Mouse (Mus musculus): Measurements from ENCODE around the gene Kcnma1.

Kcnma1 gene

DNA sequence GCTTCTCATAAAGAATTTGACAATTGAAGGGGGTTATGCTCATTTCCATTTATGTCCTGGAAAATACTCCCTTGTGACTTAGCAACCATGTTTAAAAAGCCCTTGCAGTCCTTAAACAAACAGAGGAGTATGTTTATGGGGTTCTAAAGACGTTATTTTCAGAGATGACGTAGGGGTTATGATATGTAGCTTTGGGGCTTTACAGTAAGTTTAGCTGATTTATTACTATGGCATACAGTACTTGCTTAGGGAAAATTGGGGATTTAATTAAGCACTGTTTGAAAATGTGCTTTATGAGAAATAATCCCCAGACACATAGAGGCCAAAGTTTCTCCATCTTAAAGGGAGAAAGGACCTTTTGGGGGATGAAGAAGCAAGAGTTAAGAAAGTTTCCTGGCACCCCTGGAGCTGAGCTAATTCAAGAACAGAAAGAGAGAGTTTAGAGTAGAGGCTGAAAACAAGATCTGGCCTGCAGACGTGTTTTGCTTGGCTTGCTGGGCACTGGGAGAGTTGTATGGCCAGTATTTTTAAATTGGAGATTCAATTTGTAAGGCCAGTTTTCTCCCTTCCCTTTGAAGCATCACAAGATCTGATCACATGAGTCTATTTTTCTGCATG lies 376.1 kb downstream of the Kcnma1 start:
- Histone ChIP-seq H3K27me3 (ENCODE audit: insufficient read depth, low read length) (0 out of 2 replicates have a peak, but pooled peaks cover 3% of the 10 kb centered on the region), H3K9me3 (ENCODE audit: low read length) (no peaks in the 10 kb centered on the region), H3K4me3 (replicated peaks; ENCODE audit: low read length) (no peak overlapping the region), H3K36me3 (ENCODE audit: insufficient read depth, low read length) (no peaks in the 10 kb centered on the region), H3K4me1 (replicated peaks; ENCODE audit: low read depth, low read length) (no peaks in the 10 kb centered on the region)
- no peak for TF ChIP-seq NANOG (IDR thresholded peaks at IDR 0.05; ENCODE audit: borderline replicate concordance, low read length)
- TF ChIP-seq CTCF (conservative IDR thresholded peaks at IDR 0.05; ENCODE audit: low read length), result no peak
- no peak for TF ChIP-seq POU5F1 (IDR thresholded peaks at IDR 0.05; ENCODE audit: borderline replicate concordance, low read length)

DNA sequence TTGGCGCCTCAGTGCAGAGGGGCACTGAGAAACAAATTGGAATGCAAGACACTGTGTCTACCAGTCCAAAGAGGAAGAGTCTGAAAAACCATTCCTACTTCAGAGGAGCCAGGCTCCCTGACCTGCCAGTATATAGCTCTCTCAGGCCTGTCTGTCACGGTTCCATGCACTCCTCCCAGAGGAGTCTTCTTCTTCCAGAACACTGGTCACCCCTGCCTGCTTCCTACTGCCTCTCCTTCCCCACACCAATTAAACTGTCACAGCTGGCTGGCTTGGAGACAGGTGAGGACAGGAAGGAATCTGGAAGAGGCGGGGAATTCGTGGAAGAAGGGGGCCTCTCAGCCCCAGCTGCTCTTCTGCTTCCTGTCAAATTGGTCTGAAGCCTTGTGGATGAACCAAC lies 378.4 kb downstream of the Kcnma1 start:
- no peak overlapping the region for H3K4me3 ChIP-seq (replicated peaks; ENCODE audit: low read length)
- no peaks in the 10 kb centered on the region for H3K4me1 ChIP-seq (replicated peaks; ENCODE audit: low read depth, low read length)
- TF ChIP-seq CTCF (conservative IDR thresholded peaks at IDR 0.05; ENCODE audit: low read length), result no peak
- TF ChIP-seq POU5F1 (IDR thresholded peaks at IDR 0.05; ENCODE audit: borderline replicate concordance, low read length), result no peak
- no peak for TF ChIP-seq NANOG (IDR thresholded peaks at IDR 0.05; ENCODE audit: borderline replicate concordance, low read length)
- H3K27me3 ChIP-seq (ENCODE audit: insufficient read depth, low read length), result 0 out of 2 replicates have a peak, but pooled peaks cover 3% of the 10 kb centered on the region
- no peaks in the 10 kb centered on the region for H3K9me3 ChIP-seq (ENCODE audit: low read length)
- H3K36me3 ChIP-seq (ENCODE audit: insufficient read depth, low read length), result no peaks in the 10 kb centered on the region

DNA sequence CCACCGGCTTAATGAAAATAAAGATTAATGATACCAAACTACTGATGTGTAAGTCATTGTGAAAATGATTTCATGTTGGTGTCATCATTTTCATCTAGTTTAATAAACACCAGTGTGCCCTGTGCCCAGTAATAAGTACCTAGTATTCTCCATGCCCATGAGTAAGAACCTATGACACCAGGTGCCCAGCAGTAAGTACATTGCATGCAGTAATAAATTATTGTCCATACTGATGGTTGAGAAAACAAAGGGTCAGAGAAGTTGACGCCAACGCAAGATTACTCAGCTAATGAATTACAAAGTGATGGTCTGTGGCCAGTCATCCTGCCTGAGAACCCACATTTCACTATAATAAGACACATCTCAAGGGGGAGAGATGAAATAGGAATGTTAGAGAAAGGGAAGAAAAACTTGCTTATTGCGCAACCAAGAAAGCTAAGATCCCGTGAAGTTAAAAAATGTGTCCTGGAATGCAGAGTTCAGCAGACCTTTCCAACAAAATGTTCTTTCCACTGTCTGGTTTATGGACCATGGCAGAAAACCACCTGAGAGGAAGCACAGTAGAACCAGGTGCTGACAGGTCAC lies 381.2 kb downstream of the Kcnma1 start:
- Histone ChIP-seq H3K36me3 (ENCODE audit: insufficient read depth, low read length) (no peaks in the 10 kb centered on the region), H3K27me3 (ENCODE audit: insufficient read depth, low read length) (0 out of 2 replicates have a peak, but pooled peaks cover 3% of the 10 kb centered on the region), H3K4me3 (replicated peaks; ENCODE audit: low read length) (no peak overlapping the region), H3K4me1 (replicated peaks; ENCODE audit: low read depth, low read length) (no peaks in the 10 kb centered on the region), H3K9me3 (ENCODE audit: low read length) (no peaks in the 10 kb centered on the region)
- no peak for TF ChIP-seq NANOG (IDR thresholded peaks at IDR 0.05; ENCODE audit: borderline replicate concordance, low read length)
- no peak for TF ChIP-seq CTCF (conservative IDR thresholded peaks at IDR 0.05; ENCODE audit: low read length)
- TF ChIP-seq POU5F1 (IDR thresholded peaks at IDR 0.05; ENCODE audit: borderline replicate concordance, low read length), result no peak

DNA sequence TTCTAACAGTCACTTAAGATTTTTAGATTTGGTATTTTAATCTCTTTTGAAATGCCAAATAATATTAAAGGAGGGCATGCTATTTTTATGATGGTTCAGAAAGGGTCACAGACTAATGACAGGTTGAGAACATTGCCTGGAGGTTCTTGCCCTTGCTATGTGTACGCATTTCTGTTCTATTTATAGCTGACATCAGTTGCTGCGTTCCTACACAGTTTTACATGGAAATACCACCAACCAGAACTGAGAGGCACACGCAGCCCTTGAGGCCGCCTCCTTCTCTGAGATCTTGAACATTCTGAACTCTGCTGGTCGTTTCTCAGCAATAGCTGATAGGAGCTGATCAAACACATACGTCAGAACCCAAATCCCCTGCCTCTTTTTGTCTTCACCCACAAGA lies 387.4 kb downstream of the Kcnma1 start:
- peaks cover 4% of the 10 kb centered on the region; the same call in 1 of the 2 replicates for H3K27me3 ChIP-seq (ENCODE audit: insufficient read depth, low read length)
- no peak for TF ChIP-seq CTCF (conservative IDR thresholded peaks at IDR 0.05; ENCODE audit: low read length)
- no peak for TF ChIP-seq POU5F1 (IDR thresholded peaks at IDR 0.05; ENCODE audit: borderline replicate concordance, low read length)
- TF ChIP-seq NANOG (IDR thresholded peaks at IDR 0.05; ENCODE audit: borderline replicate concordance, low read length), result no peak
- no peak overlapping the region for H3K4me3 ChIP-seq (replicated peaks; ENCODE audit: low read length)
- H3K36me3 ChIP-seq (ENCODE audit: insufficient read depth, low read length), result no peaks in the 10 kb centered on the region
- H3K9me3 ChIP-seq (ENCODE audit: low read length), result peaks cover 7% of the 10 kb centered on the region
- H3K4me1 ChIP-seq (replicated peaks; ENCODE audit: low read depth, low read length), result no peaks in the 10 kb centered on the region

DNA sequence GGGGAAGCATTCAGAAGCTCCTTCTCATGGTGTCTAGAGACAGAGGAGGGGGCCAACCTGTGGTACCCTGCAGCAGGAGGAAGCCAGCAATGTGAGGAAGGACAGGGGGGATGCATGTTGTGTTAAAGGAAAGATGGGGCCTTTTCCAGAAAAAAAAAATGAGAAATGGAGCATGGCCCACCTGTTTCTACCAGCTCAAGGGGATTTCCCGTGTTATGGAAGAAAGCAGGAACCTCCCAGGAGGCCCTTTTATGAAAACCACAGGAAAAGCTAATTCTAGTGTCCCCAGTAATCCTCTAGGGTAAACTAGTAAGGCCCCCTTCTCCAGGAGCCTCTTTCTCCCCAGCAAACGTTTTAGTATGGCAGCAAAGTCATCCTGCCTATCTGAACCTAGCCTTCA lies 388.2 kb downstream of the Kcnma1 start:
- no peak overlapping the region for H3K4me3 ChIP-seq (replicated peaks; ENCODE audit: low read length)
- TF ChIP-seq CTCF (conservative IDR thresholded peaks at IDR 0.05; ENCODE audit: low read length) (no peak), NANOG (IDR thresholded peaks at IDR 0.05; ENCODE audit: borderline replicate concordance, low read length) (no peak), POU5F1 (IDR thresholded peaks at IDR 0.05; ENCODE audit: borderline replicate concordance, low read length) (no peak)
- H3K4me1 ChIP-seq (replicated peaks; ENCODE audit: low read depth, low read length), result no peaks in the 10 kb centered on the region
- H3K27me3 ChIP-seq (ENCODE audit: insufficient read depth, low read length), result peaks cover 4% of the 10 kb centered on the region; the same call in 1 of the 2 replicates
- no peaks in the 10 kb centered on the region for H3K36me3 ChIP-seq (ENCODE audit: insufficient read depth, low read length)
- peaks cover 14% of the 10 kb centered on the region for H3K9me3 ChIP-seq (ENCODE audit: low read length)

DNA sequence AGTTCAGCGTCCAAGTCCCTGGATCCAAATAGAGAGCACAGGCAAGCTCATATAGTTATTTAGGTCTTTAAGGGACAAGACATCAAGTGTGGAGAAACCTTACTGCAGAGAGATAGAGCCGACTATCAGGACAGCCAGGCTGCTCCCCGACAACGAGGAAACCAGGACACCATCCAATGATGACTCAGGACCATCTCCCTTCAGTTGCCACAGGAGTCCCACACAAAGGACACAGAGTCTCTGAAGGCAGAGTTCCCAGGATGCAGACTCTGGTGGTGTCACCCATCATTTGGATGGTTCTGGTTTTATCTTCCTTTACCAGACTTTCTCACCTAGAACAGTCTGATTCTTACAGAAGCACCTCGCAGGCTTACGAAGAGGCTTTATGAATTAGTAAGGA lies 388.9 kb downstream of the Kcnma1 start:
- Histone ChIP-seq H3K4me1 (replicated peaks; ENCODE audit: low read depth, low read length) (no peaks in the 10 kb centered on the region), H3K36me3 (ENCODE audit: insufficient read depth, low read length) (no peaks in the 10 kb centered on the region), H3K27me3 (ENCODE audit: insufficient read depth, low read length) (peaks cover 4% of the 10 kb centered on the region; the same call in 1 of the 2 replicates), H3K9me3 (ENCODE audit: low read length) (peaks cover 14% of the 10 kb centered on the region), H3K4me3 (replicated peaks; ENCODE audit: low read length) (no peak overlapping the region)
- TF ChIP-seq NANOG (IDR thresholded peaks at IDR 0.05; ENCODE audit: borderline replicate concordance, low read length), result no peak
- TF ChIP-seq POU5F1 (IDR thresholded peaks at IDR 0.05; ENCODE audit: borderline replicate concordance, low read length), result no peak
- TF ChIP-seq CTCF (conservative IDR thresholded peaks at IDR 0.05; ENCODE audit: low read length), result no peak

DNA sequence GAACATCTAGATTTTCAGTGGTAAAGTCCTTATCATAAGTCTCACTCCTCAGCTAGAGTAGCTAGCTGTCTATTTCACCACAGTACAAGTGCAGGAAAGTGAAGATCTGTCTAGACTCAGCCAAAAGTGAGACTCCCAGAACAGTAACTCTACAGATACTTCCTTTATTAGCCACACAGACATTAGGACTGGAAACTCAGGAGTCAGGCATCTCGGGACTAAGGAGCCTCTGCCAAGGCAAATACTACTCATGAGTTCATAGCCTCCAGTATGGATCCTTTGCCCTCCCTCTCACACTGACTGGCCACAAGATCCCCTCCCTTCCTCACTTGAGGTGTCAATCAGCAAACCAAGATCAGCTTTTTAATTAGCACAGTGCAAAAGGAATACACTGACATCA lies 389.8 kb downstream of the Kcnma1 start:
- TF ChIP-seq POU5F1 (IDR thresholded peaks at IDR 0.05; ENCODE audit: borderline replicate concordance, low read length) (no peak), NANOG (IDR thresholded peaks at IDR 0.05; ENCODE audit: borderline replicate concordance, low read length) (no peak), CTCF (conservative IDR thresholded peaks at IDR 0.05; ENCODE audit: low read length) (no peak)
- no peak overlapping the region for H3K4me3 ChIP-seq (replicated peaks; ENCODE audit: low read length)
- H3K27me3 ChIP-seq (ENCODE audit: insufficient read depth, low read length), result peaks cover 4% of the 10 kb centered on the region; the same call in 1 of the 2 replicates
- peaks cover 14% of the 10 kb centered on the region for H3K9me3 ChIP-seq (ENCODE audit: low read length)
- no peaks in the 10 kb centered on the region for H3K4me1 ChIP-seq (replicated peaks; ENCODE audit: low read depth, low read length)
- no peaks in the 10 kb centered on the region for H3K36me3 ChIP-seq (ENCODE audit: insufficient read depth, low read length)

DNA sequence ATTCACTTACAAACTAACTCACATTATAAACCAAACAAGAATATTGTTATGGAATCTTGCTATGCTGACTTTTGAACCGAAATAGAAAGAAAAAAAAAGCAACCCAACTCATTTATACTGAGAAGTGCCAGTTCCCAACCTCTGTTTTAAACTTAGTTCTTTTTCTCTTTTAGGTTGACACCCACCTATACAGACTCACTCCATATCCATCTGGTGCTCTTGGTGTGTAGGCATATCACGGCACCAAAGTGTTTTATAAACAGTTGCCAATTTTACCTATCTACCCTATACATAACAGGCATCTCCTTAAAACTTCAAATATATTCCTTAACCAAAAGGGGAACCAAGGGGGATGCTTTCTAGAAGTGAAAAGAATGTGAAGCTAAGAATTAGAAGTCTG lies 393.6 kb downstream of the Kcnma1 start:
- peaks cover 7% of the 10 kb centered on the region; the same call in 1 of the 2 replicates for H3K27me3 ChIP-seq (ENCODE audit: insufficient read depth, low read length)
- TF ChIP-seq CTCF (conservative IDR thresholded peaks at IDR 0.05; ENCODE audit: low read length) (no peak), NANOG (IDR thresholded peaks at IDR 0.05; ENCODE audit: borderline replicate concordance, low read length) (no peak), POU5F1 (IDR thresholded peaks at IDR 0.05; ENCODE audit: borderline replicate concordance, low read length) (no peak)
- peaks cover 14% of the 10 kb centered on the region for H3K9me3 ChIP-seq (ENCODE audit: low read length)
- H3K36me3 ChIP-seq (ENCODE audit: insufficient read depth, low read length), result no peaks in the 10 kb centered on the region
- H3K4me1 ChIP-seq (replicated peaks; ENCODE audit: low read depth, low read length), result no peaks in the 10 kb centered on the region
- no peak overlapping the region for H3K4me3 ChIP-seq (replicated peaks; ENCODE audit: low read length)
